Mouse (Mus musculus): ENCODE measurements around the gene Adgre4.

- TF ChIP-seq CTCF (IDR thresholded peaks at IDR 0.05; ENCODE audit: extremely low read depth, insufficient read depth, low read length) (no peak), POLR2A (IDR thresholded peaks at IDR 0.05; ENCODE audit: extremely low read depth, insufficient read depth, low read length) (no peak)
Observed at GRCm38 (mm10) chr17:55903087-55903486, 153.3 kb downstream of the Adgre4 start.
